Mouse (Mus musculus) kidney, embryonic 16.5 days (tissue): Measurements from ENCODE around the gene Them7. TPM values are rescaled to one million over a fixed set of nuclear protein-coding genes. Genes with fewer than 3 reads are reported as not detected.

Experiments
- ATAC-seq: fragments of 200-750 bp; cut with Nextera tagmentation; 2 replicates; pipeline ENCODE4 v1.8.0; 2017; ENCODE audit warnings: moderate TSS enrichment; ENCODE audit not compliant: low FRiP score, low TSS enrichment
- H3K27ac ChIP-seq: fragments of 300-500 bp; sonication (generic); 2 replicates; pipeline ENCODE4 v1.5.1; 2014; ENCODE audit warnings: low read length
- H3K27me3 ChIP-seq: fragments of 300-500 bp; sonication (generic); 2 replicates; pipeline ENCODE4 v1.6.1; 2014; ENCODE audit warnings: low read length, control low read depth, mixed read lengths; ENCODE audit not compliant: insufficient read depth
- H3K36me3 ChIP-seq: fragments of 300-500 bp; sonication (generic); 2 replicates; pipeline ENCODE4 v1.6.1; 2014; ENCODE audit warnings: low read length, control low read depth, mixed read lengths; ENCODE audit not compliant: insufficient read depth
- H3K4me1 ChIP-seq: fragments of 300-500 bp; sonication (generic); 2 replicates; pipeline ENCODE4 v1.6.1; 2014; ENCODE audit warnings: low read length, control low read depth, mixed read lengths; ENCODE audit not compliant: insufficient read depth
- H3K4me2 ChIP-seq: fragments of 300-500 bp; sonication (generic); replicated peaks from 2 replicates; pipeline ENCODE4 v1.6.1; 2014; ENCODE audit warnings: low read depth, low read length
- H3K4me3 ChIP-seq: fragments of 300-500 bp; sonication (generic); 2 replicates; pipeline ENCODE4 v1.5.1; 2014; ENCODE audit warnings: mild to moderate bottlenecking, low read length
- H3K9ac ChIP-seq: fragments of 300-500 bp; sonication (generic); replicated peaks from 2 replicates; pipeline ENCODE4 v1.6.1; 2014; ENCODE audit warnings: low read length
- H3K9me3 ChIP-seq: fragments of 300-500 bp; sonication (generic); 2 replicates; pipeline ENCODE4 v1.6.1; 2016; ENCODE audit warnings: low read length, control low read depth
- WGBS: fragments of 180-500 bp; shearing (Covaris S2); extraction: QIAGEN DNeasy Blood & Tissue Kit; methylation state at CpG from one replicate; pipeline ENCODE4 v1.1.7; 2014; 5-methylcytosine and 5-hydroxymethylcytosine counted together
- polyA plus RNA-seq: library from polyadenylated mRNA; unstranded; fragments of >200 nt; fragmentation: Nextera tagmentation; extraction: Ambion mirVana; gene quantifications from 2 replicates; pipeline ENCODE4 v1.2.1, GENCODE M21; 2015

The Them7 gene
- polyA plus RNA-seq, 1 experiment from 2014 or later = 4.0 TPM

GRCm38 (mm10) chr2:105394375-105394774, 170.3 kb downstream of the Them7 start:
- Histone ChIP-seq H3K36me3 (peaks cover 43% of the 10 kb centered on the region), H3K4me3 (no peak overlapping the region), H3K27me3 (no peaks in the 10 kb centered on the region), H3K4me1 (peaks cover 26% of the 10 kb centered on the region), H3K9ac (no peak overlapping the region), H3K27ac (no peak overlapping the region), H3K4me2 (no peak overlapping the region), H3K9me3 (no peaks in the 10 kb centered on the region)
- WGBS = 82% methylated on average over 4 of the region's 4 CpGs
- ATAC-seq = no peak

- Histone ChIP-seq H3K4me3 (no peak overlapping the region), H3K27me3 (no peaks in the 10 kb centered on the region), H3K9me3 (no peaks in the 10 kb centered on the region), H3K27ac (no peak overlapping the region), H3K4me1 (peaks cover 26% of the 10 kb centered on the region), H3K4me2 (peak overlapping the region; percentile 73; the same call in 1 of the 2 replicates), H3K9ac (no peak overlapping the region), H3K36me3 (peaks cover 30% of the 10 kb centered on the region)
- WGBS = 93% methylated on average over 9 of the region's 9 CpGs
- no peak for ATAC-seq
These were observed 171.9 kb downstream of the Them7 start for GRCm38 (mm10) chr2:105396066-105396465.

GRCm38 (mm10) chr2:105397446-105398211, 173.5 kb downstream of the Them7 start:
- WGBS = 20% methylated on average over 5 of the region's 5 CpGs
- Histone ChIP-seq H3K27me3 (no peaks in the 10 kb centered on the region; the same call in none of the 2 replicates), H3K4me1 (peaks cover 26% of the 10 kb centered on the region), H3K36me3 (peaks cover 21% of the 10 kb centered on the region), H3K27ac (peak overlapping the region; percentile 95; the same call in 1 of the 2 replicates), H3K4me3 (peak overlapping the region; percentile 84), H3K4me2 (peak overlapping the region; percentile 73), H3K9ac (peak overlapping the region; percentile 94), H3K9me3 (no peaks in the 10 kb centered on the region)
- ATAC-seq = no peak

GRCm38 (mm10) chr2:105398636-105399084, 174.5 kb downstream of the Them7 start:
- peak overlapping the region; percentile 95 for H3K27ac ChIP-seq
- peaks cover 26% of the 10 kb centered on the region for H3K4me1 ChIP-seq
- peaks cover 14% of the 10 kb centered on the region for H3K36me3 ChIP-seq
- H3K9me3 ChIP-seq = no peaks in the 10 kb centered on the region
- ATAC-seq = peak; percentile 72
- WGBS = 0% methylated on average over 31 of the region's 31 CpGs
- H3K4me3 ChIP-seq = peak overlapping the region; percentile 84
- H3K9ac ChIP-seq = peak overlapping the region; percentile 94
- H3K27me3 ChIP-seq = no peaks in the 10 kb centered on the region; the same call in none of the 2 replicates
- H3K4me2 ChIP-seq = peak overlapping the region; percentile 73

GRCm38 (mm10) chr2:105399085-105399891, 175.2 kb downstream of the Them7 start, which contains the start of gene Rcn1:
Gene Rcn1 (minus strand): TSS chr2:105399319.
- peaks cover 26% of the 10 kb centered on the region for H3K4me1 ChIP-seq
- under 1% methylated on average over 54 of the region's 57 CpGs for WGBS
- peak within 1 kb of the TSS; percentile 84 for H3K4me3 ChIP-seq
- H3K4me2 ChIP-seq = peak within 1 kb of the TSS; percentile 73
- H3K9ac ChIP-seq = peak within 1 kb of the TSS; percentile 94
- H3K27ac ChIP-seq = peak within 1 kb of the TSS; percentile 95
- ATAC-seq = peak; percentile 96
- H3K27me3 ChIP-seq = no peaks in the 10 kb centered on the region; the same call in none of the 2 replicates
- H3K36me3 ChIP-seq = peaks cover 8% of the 10 kb centered on the region
- H3K9me3 ChIP-seq = no peaks in the 10 kb centered on the region

- no peaks in the 10 kb centered on the region; the same call in none of the 2 replicates for H3K27me3 ChIP-seq
- no peaks in the 10 kb centered on the region for H3K36me3 ChIP-seq
- H3K4me3 ChIP-seq = no peak overlapping the region
- WGBS = 87% methylated on average over 4 of the region's 4 CpGs
- no peaks in the 10 kb centered on the region for H3K9me3 ChIP-seq
- H3K4me1 ChIP-seq = peaks cover 26% of the 10 kb centered on the region
- no peak for ATAC-seq
- H3K9ac ChIP-seq = no peak overlapping the region
- no peak overlapping the region for H3K27ac ChIP-seq
- H3K4me2 ChIP-seq = no peak overlapping the region
These were observed 176.4 kb downstream of the Them7 start for GRCm38 (mm10) chr2:105400558-105400957.

GRCm38 (mm10) chr2:105402180-105402579, 178.1 kb downstream of the Them7 start:
- Histone ChIP-seq H3K9ac (no peak overlapping the region), H3K27ac (no peak overlapping the region), H3K4me1 (peaks cover 12% of the 10 kb centered on the region), H3K4me2 (no peak overlapping the region), H3K4me3 (no peak overlapping the region), H3K9me3 (no peaks in the 10 kb centered on the region), H3K36me3 (no peaks in the 10 kb centered on the region), H3K27me3 (peaks cover 2% of the 10 kb centered on the region)
- WGBS = 73% methylated on average over 2 of the region's 2 CpGs
- ATAC-seq = no peak

GRCm38 (mm10) chr2:105408511-105408910, 184.4 kb downstream of the Them7 start:
- no peak overlapping the region for H3K4me2 ChIP-seq
- no peaks in the 10 kb centered on the region for H3K9me3 ChIP-seq
- no peaks in the 10 kb centered on the region for H3K4me1 ChIP-seq
- no peak overlapping the region for H3K4me3 ChIP-seq
- WGBS = 81% methylated on average over 4 of the region's 4 CpGs
- no peak overlapping the region for H3K9ac ChIP-seq
- H3K36me3 ChIP-seq = no peaks in the 10 kb centered on the region
- no peak overlapping the region for H3K27ac ChIP-seq
- peaks cover 11% of the 10 kb centered on the region; the same call in 1 of the 2 replicates for H3K27me3 ChIP-seq
- no peak for ATAC-seq

GRCm38 (mm10) chr2:105409253-105409652, 185.1 kb downstream of the Them7 start:
- H3K9ac ChIP-seq = no peak overlapping the region
- no peak overlapping the region for H3K4me2 ChIP-seq
- WGBS = 89% methylated on average over 1 of the region's 1 CpGs
- ATAC-seq = no peak
- no peaks in the 10 kb centered on the region for H3K4me1 ChIP-seq
- no peak overlapping the region for H3K27ac ChIP-seq
- no peaks in the 10 kb centered on the region for H3K36me3 ChIP-seq
- no peaks in the 10 kb centered on the region for H3K9me3 ChIP-seq
- H3K27me3 ChIP-seq = peaks cover 11% of the 10 kb centered on the region; the same call in 1 of the 2 replicates
- H3K4me3 ChIP-seq = no peak overlapping the region
